Mouse (Mus musculus): ENCODE data around the gene Tppp2. TPM values are rescaled to one million over a fixed set of nuclear protein-coding genes. Genes with fewer than 3 reads are reported as not detected.

The Tppp2 gene
- polyA plus RNA-seq, 1 experiment from 2014 or later = not detected

DNA sequence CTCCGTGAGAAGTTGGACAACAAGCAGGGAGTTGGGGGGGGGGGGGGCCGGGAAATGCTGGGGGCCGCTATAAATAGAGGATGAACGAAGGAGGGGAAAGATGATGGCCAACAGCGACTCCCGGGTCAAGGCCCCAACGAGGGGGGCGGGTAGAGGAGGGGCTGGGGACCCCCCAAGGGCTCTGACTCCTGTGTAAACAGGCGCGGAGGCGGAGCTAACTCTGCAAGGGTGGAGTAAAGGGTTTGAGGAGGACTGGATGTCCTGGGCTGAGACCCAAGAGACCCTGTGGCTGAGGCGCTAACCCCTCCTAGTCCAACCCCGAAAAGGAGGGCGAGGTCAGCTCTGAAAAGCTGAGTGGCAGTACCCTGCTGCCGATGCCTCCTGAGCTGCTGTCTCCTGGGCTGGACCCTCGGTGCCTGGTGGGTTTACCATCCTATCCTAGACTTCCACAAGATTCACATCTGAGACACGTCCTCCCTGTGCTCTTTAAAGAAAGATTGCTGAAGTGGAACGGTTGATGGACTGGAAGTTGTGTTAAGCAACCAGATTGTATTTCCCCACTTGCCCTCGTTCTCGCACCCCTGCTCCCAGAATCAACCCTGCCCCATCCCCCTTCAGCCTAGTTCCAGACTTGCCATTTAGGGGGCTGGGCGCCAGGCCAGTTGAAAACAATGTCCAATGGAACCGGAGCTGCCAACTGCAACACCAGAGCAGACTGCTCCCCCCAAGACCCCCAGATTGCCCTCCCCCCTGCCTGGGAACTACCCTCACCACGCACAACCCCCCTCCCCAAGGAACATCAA is 4.1 kb upstream of the Tppp2 start, which contains the start of gene Ndrg2:
Gene Ndrg2 (minus strand): TSS at position 199 of the 803 bp plus-strand sequence.
- no peak for TF ChIP-seq EP300 (IDR thresholded peaks at IDR 0.05; ENCODE audit: low read depth)
- TF ChIP-seq CTCF (IDR thresholded peaks at IDR 0.05; ENCODE audit: low read depth) = no peak
- ATAC-seq (no peak), DNase-seq (peak; percentile 63)
- Histone ChIP-seq H3K27ac (ENCODE audit: low read depth) (peak within 1 kb of the TSS; percentile 92), H3K4me3 (ENCODE audit: low read depth, low read length) (peak within 1 kb of the TSS; percentile 60), H3K4me2 (ENCODE audit: low read depth, low read length) (peak within 1 kb of the TSS; percentile 88), H3K9ac (replicated peaks) (peak within 1 kb of the TSS; percentile 65), H3K36me3 (replicated peaks; ENCODE audit: insufficient read depth, low read length) (peaks cover 9% of the 10 kb centered on the region; the same call in 1 of the 2 replicates), H3K27me3 (ENCODE audit: insufficient read depth, low read length) (peaks cover 4% of the 10 kb centered on the region; the same call in 1 of the 2 replicates), H3K9me3 (ENCODE audit: low read length) (no peaks in the 10 kb centered on the region), H3K4me1 (ENCODE audit: insufficient read depth) (peaks cover 27% of the 10 kb centered on the region)
- WGBS (ENCODE audit: insufficient replicate concordance) = 8% methylated on average over 22 of the region's 23 CpGs

DNA sequence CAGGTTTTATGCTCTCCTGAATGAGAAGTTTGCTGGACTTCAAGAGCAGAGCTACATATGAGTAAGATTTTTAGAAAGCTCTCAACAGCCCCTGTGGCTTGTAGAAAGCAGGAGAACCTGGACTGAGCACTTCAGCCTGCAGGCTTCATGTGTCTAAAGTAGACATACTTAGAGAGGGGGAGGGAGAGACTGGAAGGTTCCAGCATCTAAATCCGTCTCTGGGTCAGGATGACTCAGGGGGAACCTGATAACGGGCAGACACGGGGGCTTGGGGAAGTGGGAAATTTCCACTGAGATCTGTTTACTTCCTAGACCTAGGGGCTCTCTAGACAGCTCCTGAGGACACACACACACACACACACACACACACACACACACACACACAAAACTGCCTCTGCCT is 3.2 kb upstream of the Tppp2 start:
- H3K4me3 ChIP-seq (ENCODE audit: low read depth, low read length) = no peak overlapping the region
- no peak for ATAC-seq
- WGBS (ENCODE audit: insufficient replicate concordance) = 10% methylated on average over 3 of the region's 3 CpGs
- no peak overlapping the region for H3K4me2 ChIP-seq (ENCODE audit: low read depth, low read length)
- no peak overlapping the region for H3K9ac ChIP-seq (replicated peaks)
- H3K36me3 ChIP-seq (replicated peaks; ENCODE audit: insufficient read depth, low read length) = peaks cover 6% of the 10 kb centered on the region; the same call in 1 of the 2 replicates
- H3K4me1 ChIP-seq (ENCODE audit: insufficient read depth) = peaks cover 27% of the 10 kb centered on the region
- no peaks in the 10 kb centered on the region for H3K9me3 ChIP-seq (ENCODE audit: low read length)
- TF ChIP-seq CTCF (IDR thresholded peaks at IDR 0.05; ENCODE audit: low read depth) (no peak), EP300 (IDR thresholded peaks at IDR 0.05; ENCODE audit: low read depth) (no peak)
- H3K27ac ChIP-seq (ENCODE audit: low read depth) = peak overlapping the region; percentile 92
- DNase-seq = no peak
- peaks cover 4% of the 10 kb centered on the region; the same call in 1 of the 2 replicates for H3K27me3 ChIP-seq (ENCODE audit: insufficient read depth, low read length)

DNA sequence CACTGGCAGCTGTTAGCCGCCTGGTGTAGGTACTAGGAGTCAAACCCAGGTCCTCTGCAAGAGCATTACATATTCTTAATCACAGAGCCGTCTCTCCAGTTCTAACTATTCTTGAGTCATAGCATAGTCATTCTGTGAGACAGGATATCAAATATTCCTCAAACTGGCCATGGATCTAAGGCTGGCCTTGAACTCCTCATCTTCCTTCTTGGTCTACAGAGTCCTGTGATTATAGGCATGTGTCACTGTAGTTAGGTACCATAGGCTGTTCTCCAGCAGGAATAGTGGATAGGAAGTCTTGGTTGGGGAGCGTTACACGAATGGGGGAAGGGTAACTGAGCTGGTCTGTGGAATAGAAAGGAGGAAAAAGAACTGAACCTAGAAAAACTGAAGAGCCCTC is 1.7 kb upstream of the Tppp2 start:
- Histone ChIP-seq H3K9me3 (ENCODE audit: low read length) (no peaks in the 10 kb centered on the region), H3K4me2 (ENCODE audit: low read depth, low read length) (no peak overlapping the region), H3K9ac (replicated peaks) (no peak overlapping the region), H3K36me3 (replicated peaks; ENCODE audit: insufficient read depth, low read length) (no peaks in the 10 kb centered on the region), H3K27ac (ENCODE audit: low read depth) (no peak overlapping the region), H3K4me3 (ENCODE audit: low read depth, low read length) (no peak overlapping the region), H3K4me1 (ENCODE audit: insufficient read depth) (peaks cover 19% of the 10 kb centered on the region), H3K27me3 (ENCODE audit: insufficient read depth, low read length) (peaks cover 4% of the 10 kb centered on the region; the same call in 1 of the 2 replicates)
- no peak for DNase-seq
- no peak for TF ChIP-seq EP300 (IDR thresholded peaks at IDR 0.05; ENCODE audit: low read depth)
- no peak for TF ChIP-seq CTCF (IDR thresholded peaks at IDR 0.05; ENCODE audit: low read depth)
- ATAC-seq = no peak
- WGBS (ENCODE audit: insufficient replicate concordance) = 75% methylated on average over 4 of the region's 4 CpGs

DNA sequence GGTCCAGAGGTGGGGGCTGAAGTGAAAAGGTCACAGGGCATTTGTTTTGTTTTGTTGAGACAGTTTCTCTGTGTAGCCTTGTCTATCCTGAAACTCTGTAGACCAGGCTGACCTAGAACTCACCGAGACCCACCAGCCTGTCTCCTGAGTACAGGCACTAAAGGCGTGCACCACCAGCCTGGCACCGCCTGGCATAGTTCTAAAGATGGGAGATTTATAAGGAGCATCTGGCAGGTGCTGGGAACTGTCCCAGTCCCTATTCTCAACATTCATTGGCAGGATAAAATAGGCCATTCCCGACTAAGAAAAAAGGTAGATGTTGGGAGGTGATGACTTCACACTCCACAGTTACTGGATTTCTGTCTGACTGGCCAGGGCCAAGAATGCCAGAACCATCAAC is 741 bp downstream of the Tppp2 start:
- H3K4me3 ChIP-seq (ENCODE audit: low read depth, low read length) = no peak overlapping the region
- no peak for ATAC-seq
- DNase-seq = no peak
- 75% methylated on average over 4 of the region's 4 CpGs for WGBS (ENCODE audit: insufficient replicate concordance)
- TF ChIP-seq EP300 (IDR thresholded peaks at IDR 0.05; ENCODE audit: low read depth) (no peak), CTCF (IDR thresholded peaks at IDR 0.05; ENCODE audit: low read depth) (no peak)
- no peaks in the 10 kb centered on the region for H3K9me3 ChIP-seq (ENCODE audit: low read length)
- no peak overlapping the region for H3K4me2 ChIP-seq (ENCODE audit: low read depth, low read length)
- H3K27me3 ChIP-seq (ENCODE audit: insufficient read depth, low read length) = no peaks in the 10 kb centered on the region
- no peaks in the 10 kb centered on the region for H3K36me3 ChIP-seq (replicated peaks; ENCODE audit: insufficient read depth, low read length)
- H3K27ac ChIP-seq (ENCODE audit: low read depth) = no peak overlapping the region
- peaks cover 21% of the 10 kb centered on the region for H3K4me1 ChIP-seq (ENCODE audit: insufficient read depth)
- no peak overlapping the region for H3K9ac ChIP-seq (replicated peaks)

DNA sequence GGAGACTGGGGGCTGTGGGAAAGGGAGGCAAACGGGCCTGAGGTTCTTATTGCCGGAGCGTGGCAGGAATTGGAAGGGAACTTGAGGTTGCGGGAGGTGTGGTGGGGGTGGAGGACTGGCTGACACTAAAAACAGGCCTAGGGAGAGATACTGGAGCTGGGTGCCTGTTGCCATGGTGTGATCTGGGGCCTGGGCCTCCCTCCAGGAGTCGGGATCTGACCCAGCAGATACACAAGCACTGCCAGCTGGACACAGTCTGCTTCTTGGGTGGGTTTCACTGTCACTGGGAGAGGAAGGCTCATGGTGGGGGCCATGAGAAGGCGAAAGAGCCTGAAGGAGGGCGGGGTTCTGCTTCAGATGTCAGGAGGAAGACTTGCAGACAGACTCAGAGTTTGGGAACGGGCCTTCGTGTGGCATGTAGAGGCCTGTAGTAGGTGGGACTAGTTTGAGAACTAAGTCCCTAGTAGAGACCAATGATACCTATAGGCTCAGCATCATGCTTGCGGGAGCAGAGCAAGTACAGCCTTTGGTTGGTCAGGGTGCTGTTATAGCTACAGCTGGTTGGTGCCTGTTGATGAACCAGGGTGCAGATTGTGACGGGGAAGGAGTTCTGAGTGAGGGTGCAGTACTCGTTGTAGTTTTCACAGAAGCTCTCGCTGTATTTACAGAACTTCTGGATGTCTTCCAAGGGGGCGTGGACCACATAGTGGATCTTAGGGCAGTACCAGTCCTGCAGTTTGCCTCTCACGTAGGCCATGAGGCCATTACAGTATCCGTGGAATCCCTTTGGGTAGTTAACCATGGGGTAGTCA is 3.7 kb downstream of the Tppp2 start:
- Histone ChIP-seq H3K9ac (replicated peaks) (no peak overlapping the region), H3K4me2 (ENCODE audit: low read depth, low read length) (no peak overlapping the region), H3K27me3 (ENCODE audit: insufficient read depth, low read length) (no peaks in the 10 kb centered on the region), H3K4me3 (ENCODE audit: low read depth, low read length) (no peak overlapping the region), H3K36me3 (replicated peaks; ENCODE audit: insufficient read depth, low read length) (no peaks in the 10 kb centered on the region), H3K9me3 (ENCODE audit: low read length) (no peaks in the 10 kb centered on the region), H3K4me1 (ENCODE audit: insufficient read depth) (peaks cover 12% of the 10 kb centered on the region), H3K27ac (ENCODE audit: low read depth) (peak overlapping the region; percentile 34; the same call in 1 of the 2 replicates)
- whole genome bisulfite sequencing (ENCODE audit: insufficient replicate concordance) = 68% methylated on average over 16 of the region's 16 CpGs
- DNase-seq (no peak), ATAC-seq (no peak)
- TF ChIP-seq EP300 (IDR thresholded peaks at IDR 0.05; ENCODE audit: low read depth) (no peak), CTCF (IDR thresholded peaks at IDR 0.05; ENCODE audit: low read depth) (no peak)

DNA sequence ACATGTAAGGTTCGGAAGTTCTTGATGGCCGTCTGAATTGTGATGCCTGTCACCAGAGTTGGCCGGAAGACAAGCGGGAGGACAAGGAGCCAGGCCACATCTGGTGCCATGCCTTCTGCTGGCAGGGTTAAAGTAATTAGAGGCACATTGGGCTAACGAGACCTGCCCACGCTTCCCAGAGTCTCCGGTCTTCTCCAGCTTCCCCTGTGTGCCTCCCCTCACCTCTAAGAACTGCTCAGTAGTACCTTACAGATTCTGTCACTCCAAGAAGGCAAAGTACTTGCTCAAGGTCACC is 4.3 kb downstream of the Tppp2 start, which contains the start of gene Rnase13:
Gene Rnase13 (minus strand): TSS at position 203 of the 295 bp plus-strand sequence.
- WGBS (ENCODE audit: insufficient replicate concordance) = 84% methylated on average over 7 of the region's 7 CpGs
- Histone ChIP-seq H3K27ac (ENCODE audit: low read depth) (peak within 1 kb of the TSS; percentile 34; the same call in 1 of the 2 replicates), H3K4me3 (ENCODE audit: low read depth, low read length) (no peak within 1 kb of the TSS), H3K9ac (replicated peaks) (no peak within 1 kb of the TSS), H3K9me3 (ENCODE audit: low read length) (no peaks in the 10 kb centered on the region), H3K36me3 (replicated peaks; ENCODE audit: insufficient read depth, low read length) (no peaks in the 10 kb centered on the region), H3K4me1 (ENCODE audit: insufficient read depth) (peaks cover 12% of the 10 kb centered on the region), H3K27me3 (ENCODE audit: insufficient read depth, low read length) (no peaks in the 10 kb centered on the region), H3K4me2 (ENCODE audit: low read depth, low read length) (no peak within 1 kb of the TSS)
- ATAC-seq (no peak), DNase-seq (no peak)
- TF ChIP-seq CTCF (IDR thresholded peaks at IDR 0.05; ENCODE audit: low read depth) = no peak
- no peak for TF ChIP-seq EP300 (IDR thresholded peaks at IDR 0.05; ENCODE audit: low read depth)

All from liver, postnatal 0 days (tissue).